Mouse (Mus musculus) embryonic facial prominence, embryonic 13.5 days (tissue): Measurements from ENCODE around the gene Chst7. TPM values are rescaled to one million over a fixed set of nuclear protein-coding genes. Genes with fewer than 3 reads are reported as not detected.

ENCODE experiments used
- ATAC-seq: fragments of 200-750 bp; cut with Nextera tagmentation; 2 replicates; pipeline ENCODE4 v1.8.0; 2017; ENCODE audit warnings: low read depth; ENCODE audit not compliant: insufficient number of reproducible peaks, insufficient read depth, low FRiP score, low TSS enrichment
- H3K27ac ChIP-seq: fragments of 300-500 bp; sonication (generic); 2 replicates; pipeline ENCODE4 v1.5.1; 2015; ENCODE audit warnings: moderate library complexity, mild to moderate bottlenecking, inconsistent platforms
- H3K27me3 ChIP-seq: fragments of 300-500 bp; sonication (generic); 2 replicates; pipeline ENCODE4 v1.6.1; 2015; ENCODE audit warnings: mild to moderate bottlenecking, inconsistent platforms
- H3K36me3 ChIP-seq: fragments of 300-500 bp; sonication (generic); 2 replicates; pipeline ENCODE4 v1.6.1; 2015; ENCODE audit warnings: mild to moderate bottlenecking, inconsistent platforms
- H3K4me1 ChIP-seq: fragments of 300-500 bp; sonication (generic); 2 replicates; pipeline ENCODE4 v1.6.1; 2015; ENCODE audit warnings: inconsistent platforms
- H3K4me2 ChIP-seq: fragments of 300-500 bp; sonication (generic); 2 replicates; pipeline ENCODE4 v1.6.1; 2015; ENCODE audit warnings: moderate library complexity, mild to moderate bottlenecking, inconsistent platforms
- H3K4me3 ChIP-seq: fragments of 300-500 bp; sonication (generic); 2 replicates; pipeline ENCODE4 v1.5.1; 2015; ENCODE audit warnings: mild to moderate bottlenecking, inconsistent platforms
- H3K9ac ChIP-seq: fragments of 300-500 bp; sonication (generic); 2 replicates; pipeline ENCODE4 v1.6.1; 2015; ENCODE audit warnings: mild to moderate bottlenecking, inconsistent platforms
- H3K9me3 ChIP-seq: fragments of 300-500 bp; sonication (generic); 2 replicates; pipeline ENCODE4 v1.6.1; 2016; ENCODE audit warnings: inconsistent platforms
- WGBS: fragments of 180-500 bp; shearing (Covaris S2); methylation state at CpG from one replicate; pipeline ENCODE4 v1.1.7; 2015; ENCODE audit warnings: mixed read lengths; 5-methylcytosine and 5-hydroxymethylcytosine counted together
- polyA plus RNA-seq: library from polyadenylated mRNA; unstranded; fragments of >200 nt; fragmentation: Nextera tagmentation; extraction: Ambion mirVana; gene quantifications from 2 replicates; pipeline ENCODE4 v1.2.1, GENCODE M21; 2015

Gene Chst7
- polyA plus RNA-seq, 1 experiment from 2014 or later: 2.1 TPM

DNA sequence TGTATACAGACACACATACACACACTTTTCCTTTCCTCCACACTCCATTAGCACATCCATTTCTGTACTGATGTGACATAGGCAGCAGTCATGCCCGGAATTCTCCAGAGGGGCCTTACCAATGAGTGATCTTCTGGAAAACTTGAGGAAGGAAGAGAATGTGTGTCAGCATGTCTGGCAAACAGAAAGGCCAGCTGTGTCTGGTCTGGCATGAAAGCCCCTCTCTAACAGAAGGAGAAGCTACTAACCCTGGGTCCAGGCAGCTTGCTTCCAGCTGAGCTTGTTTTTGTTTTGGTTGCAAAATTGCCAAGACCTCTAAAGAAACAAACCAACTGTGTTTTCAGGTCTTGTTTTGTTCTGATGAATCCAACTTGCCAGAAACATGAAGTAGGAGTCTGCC lies 70.1 kb downstream of the Chst7 start:
- H3K4me2 ChIP-seq: no peak overlapping the region
- no peak overlapping the region for H3K27ac ChIP-seq
- H3K4me3 ChIP-seq: no peak overlapping the region
- 73% methylated on average over 1 of the region's 1 CpGs for WGBS
- H3K9ac ChIP-seq: no peak overlapping the region
- no peaks in the 10 kb centered on the region for H3K27me3 ChIP-seq
- no peaks in the 10 kb centered on the region for H3K36me3 ChIP-seq
- H3K9me3 ChIP-seq: no peaks in the 10 kb centered on the region
- no peak for ATAC-seq
- H3K4me1 ChIP-seq: no peaks in the 10 kb centered on the region

Other genes starting within 250 kb of the Chst7 start
- 0.60 and 1.4 TPM in 2 replicates for gene Slc9a7, start 232.2 kb downstream of the Chst7 start, polyA plus RNA-seq